Mouse (Mus musculus): ENCODE measurements around the gene Ide. TPM values are rescaled to one million over a fixed set of nuclear protein-coding genes. Genes with fewer than 3 reads are reported as not detected.

Gene Ide
- polyA plus RNA-seq, 1 experiment = 24.7 TPM

GRCm38 (mm10) chr19:37263943-37264897 is 73.4 kb downstream of the Ide start:
- DNase-seq (ENCODE audit: low read depth) = peak; percentile 79
- no peak for TF ChIP-seq CTCF (IDR thresholded peaks at IDR 0.05; ENCODE audit: borderline replicate concordance, extremely low read depth, insufficient read depth, insufficient read length)
- no peak for TF ChIP-seq POLR2A (IDR thresholded peaks at IDR 0.05; ENCODE audit: borderline replicate concordance, extremely low read depth, insufficient read depth, insufficient read length, poor library complexity, severe bottlenecking)

- DNase-seq (ENCODE audit: low read depth) = no peak
- TF ChIP-seq POLR2A (IDR thresholded peaks at IDR 0.05; ENCODE audit: borderline replicate concordance, extremely low read depth, insufficient read depth, insufficient read length, poor library complexity, severe bottlenecking) (no peak), CTCF (IDR thresholded peaks at IDR 0.05; ENCODE audit: borderline replicate concordance, extremely low read depth, insufficient read depth, insufficient read length) (no peak)
Observed at GRCm38 (mm10) chr19:37263566-37263942, 74.1 kb downstream of the Ide start.

- no peak for DNase-seq (ENCODE audit: low read depth)
- TF ChIP-seq POLR2A (IDR thresholded peaks at IDR 0.05; ENCODE audit: borderline replicate concordance, extremely low read depth, insufficient read depth, insufficient read length, poor library complexity, severe bottlenecking) (no peak), CTCF (IDR thresholded peaks at IDR 0.05; ENCODE audit: borderline replicate concordance, extremely low read depth, insufficient read depth, insufficient read length) (no peak)
Observed at GRCm38 (mm10) chr19:37262389-37262788, 75.3 kb downstream of the Ide start.

- TF ChIP-seq POLR2A (IDR thresholded peaks at IDR 0.05; ENCODE audit: borderline replicate concordance, extremely low read depth, insufficient read depth, insufficient read length, poor library complexity, severe bottlenecking) (no peak), CTCF (IDR thresholded peaks at IDR 0.05; ENCODE audit: borderline replicate concordance, extremely low read depth, insufficient read depth, insufficient read length) (no peak)
- no peak for DNase-seq (ENCODE audit: low read depth)
Observed at GRCm38 (mm10) chr19:37255321-37255720, 82.3 kb downstream of the Ide start.

GRCm38 (mm10) chr19:37252104-37252503 is 85.5 kb downstream of the Ide start:
- TF ChIP-seq POLR2A (IDR thresholded peaks at IDR 0.05; ENCODE audit: borderline replicate concordance, extremely low read depth, insufficient read depth, insufficient read length, poor library complexity, severe bottlenecking) = no peak
- TF ChIP-seq CTCF (IDR thresholded peaks at IDR 0.05; ENCODE audit: borderline replicate concordance, extremely low read depth, insufficient read depth, insufficient read length) = no peak
- no peak for DNase-seq (ENCODE audit: low read depth)

- no peak for DNase-seq (ENCODE audit: low read depth)
- TF ChIP-seq POLR2A (IDR thresholded peaks at IDR 0.05; ENCODE audit: borderline replicate concordance, extremely low read depth, insufficient read depth, insufficient read length, poor library complexity, severe bottlenecking) (no peak), CTCF (IDR thresholded peaks at IDR 0.05; ENCODE audit: borderline replicate concordance, extremely low read depth, insufficient read depth, insufficient read length) (no peak)
Observed at GRCm38 (mm10) chr19:37248199-37248598, 89.5 kb downstream of the Ide start.

GRCm38 (mm10) chr19:37246859-37247258 is 90.8 kb downstream of the Ide start:
- no peak for TF ChIP-seq POLR2A (IDR thresholded peaks at IDR 0.05; ENCODE audit: borderline replicate concordance, extremely low read depth, insufficient read depth, insufficient read length, poor library complexity, severe bottlenecking)
- no peak for TF ChIP-seq CTCF (IDR thresholded peaks at IDR 0.05; ENCODE audit: borderline replicate concordance, extremely low read depth, insufficient read depth, insufficient read length)
- DNase-seq (ENCODE audit: low read depth) = no peak

- TF ChIP-seq POLR2A (IDR thresholded peaks at IDR 0.05; ENCODE audit: borderline replicate concordance, extremely low read depth, insufficient read depth, insufficient read length, poor library complexity, severe bottlenecking) = no peak
- TF ChIP-seq CTCF (IDR thresholded peaks at IDR 0.05; ENCODE audit: borderline replicate concordance, extremely low read depth, insufficient read depth, insufficient read length) = no peak
- DNase-seq (ENCODE audit: low read depth) = no peak
Observed at GRCm38 (mm10) chr19:37242707-37243106, 94.9 kb downstream of the Ide start.

GRCm38 (mm10) chr19:37241201-37241600 is 96.5 kb downstream of the Ide start:
- DNase-seq (ENCODE audit: low read depth) = no peak
- TF ChIP-seq POLR2A (IDR thresholded peaks at IDR 0.05; ENCODE audit: borderline replicate concordance, extremely low read depth, insufficient read depth, insufficient read length, poor library complexity, severe bottlenecking) (no peak), CTCF (IDR thresholded peaks at IDR 0.05; ENCODE audit: borderline replicate concordance, extremely low read depth, insufficient read depth, insufficient read length) (no peak)

GRCm38 (mm10) chr19:37239096-37239495 is 98.6 kb downstream of the Ide start:
- DNase-seq (ENCODE audit: low read depth) = peak; percentile 45

GRCm38 (mm10) chr19:37238651-37239050 is 99.0 kb downstream of the Ide start:
- peak; percentile 64 for DNase-seq (ENCODE audit: low read depth)
- TF ChIP-seq CTCF (IDR thresholded peaks at IDR 0.05; ENCODE audit: borderline replicate concordance, extremely low read depth, insufficient read depth, insufficient read length) = no peak
- no peak for TF ChIP-seq POLR2A (IDR thresholded peaks at IDR 0.05; ENCODE audit: borderline replicate concordance, extremely low read depth, insufficient read depth, insufficient read length, poor library complexity, severe bottlenecking)

More at GRCm38 (mm10) chr19:37239096-37239495, 98.6 kb downstream of the Ide start:
- TF ChIP-seq CTCF (IDR thresholded peaks at IDR 0.05; ENCODE audit: borderline replicate concordance, extremely low read depth, insufficient read depth, insufficient read length) = no peak
- TF ChIP-seq POLR2A (IDR thresholded peaks at IDR 0.05; ENCODE audit: borderline replicate concordance, extremely low read depth, insufficient read depth, insufficient read length, poor library complexity, severe bottlenecking) = no peak

All from brain, embryonic 14.5 days (tissue).